Mouse (Mus musculus) forebrain, postnatal 0 days (tissue): Measurements from ENCODE around the gene Tmem97. TPM values are rescaled to one million over a fixed set of nuclear protein-coding genes. Genes with fewer than 3 reads are reported as not detected.

Source experiments
- ATAC-seq: fragments of 200-750 bp; cut with Nextera tagmentation; 2 replicates; pipeline ENCODE4 v1.8.0; 2017; ENCODE audit warnings: mild to moderate bottlenecking, moderate library complexity
- DNase-seq: peaks from one replicate; pipeline ENCODE4 v3.0.0-alpha.2; 2015
- H3K27ac ChIP-seq: fragments of 300-500 bp; sonication (generic); 2 replicates; pipeline ENCODE4 v1.5.1; 2014; ENCODE audit warnings: low read depth, mild to moderate bottlenecking, antibody characterized with exemption, low read length, moderate library complexity, mixed read lengths
- H3K27me3 ChIP-seq: fragments of 300-500 bp; sonication (generic); 2 replicates; pipeline ENCODE4 v1.6.1; 2014; ENCODE audit warnings: mild to moderate bottlenecking, low read length, mixed read lengths; ENCODE audit not compliant: insufficient read depth
- H3K36me3 ChIP-seq: fragments of 300-500 bp; sonication (generic); 2 replicates; pipeline ENCODE4 v1.6.1; 2014; ENCODE audit warnings: mild to moderate bottlenecking, moderate library complexity; ENCODE audit not compliant: insufficient read depth
- H3K4me1 ChIP-seq: fragments of 300-500 bp; sonication (generic); 2 replicates; pipeline ENCODE4 v1.6.1; 2014; ENCODE audit warnings: antibody characterized with exemption; ENCODE audit not compliant: insufficient read depth
- H3K4me2 ChIP-seq: fragments of 300-500 bp; sonication (generic); 2 replicates; pipeline ENCODE4 v1.6.1; 2014; ENCODE audit warnings: low read depth, mild to moderate bottlenecking, moderate library complexity
- H3K4me3 ChIP-seq: fragments of 300-500 bp; sonication (generic); 2 replicates; pipeline ENCODE4 v1.5.1; 2014; ENCODE audit warnings: low read depth, low read length, mixed read lengths
- H3K9ac ChIP-seq: fragments of 300-500 bp; sonication (generic); 2 replicates; pipeline ENCODE4 v1.6.1; 2014; ENCODE audit warnings: mild to moderate bottlenecking
- H3K9me3 ChIP-seq: fragments of 300-500 bp; sonication (generic); 2 replicates; pipeline ENCODE4 v1.6.1; 2016; ENCODE audit warnings: low read length
- CTCF ChIP-seq: sonication (generic); IDR thresholded peaks from 2 replicates; pipeline ENCODE4 v1.5.1; 2016; ENCODE audit warnings: antibody characterized with exemption, control low read depth, low read depth
- WGBS: fragments of 180-500 bp; shearing (Covaris S2); extraction: QIAGEN DNeasy Blood & Tissue Kit; methylation state at CpG from one replicate; pipeline ENCODE4 v1.1.7; 2014; 5-methylcytosine and 5-hydroxymethylcytosine counted together
- polyA plus RNA-seq: library from polyadenylated mRNA; unstranded; fragments of >200 nt; fragmentation: Nextera tagmentation; extraction: Ambion mirVana; gene quantifications from 2 replicates; pipeline ENCODE4 v1.2.1, GENCODE M21; 2015
- total RNA-seq: library from RNA; depleted of rRNA; stranded (reverse); fragments of >200 nt; gene quantifications from 2 replicates; pipeline ENCODE4 v1.2.3, GENCODE M21; 2014; rRNA removed

Tmem97 gene
- 32.7 and 33.9 TPM in 2 replicates for total RNA-seq
- 37.1 and 42.1 TPM in 2 replicates for polyA plus RNA-seq

DNA sequence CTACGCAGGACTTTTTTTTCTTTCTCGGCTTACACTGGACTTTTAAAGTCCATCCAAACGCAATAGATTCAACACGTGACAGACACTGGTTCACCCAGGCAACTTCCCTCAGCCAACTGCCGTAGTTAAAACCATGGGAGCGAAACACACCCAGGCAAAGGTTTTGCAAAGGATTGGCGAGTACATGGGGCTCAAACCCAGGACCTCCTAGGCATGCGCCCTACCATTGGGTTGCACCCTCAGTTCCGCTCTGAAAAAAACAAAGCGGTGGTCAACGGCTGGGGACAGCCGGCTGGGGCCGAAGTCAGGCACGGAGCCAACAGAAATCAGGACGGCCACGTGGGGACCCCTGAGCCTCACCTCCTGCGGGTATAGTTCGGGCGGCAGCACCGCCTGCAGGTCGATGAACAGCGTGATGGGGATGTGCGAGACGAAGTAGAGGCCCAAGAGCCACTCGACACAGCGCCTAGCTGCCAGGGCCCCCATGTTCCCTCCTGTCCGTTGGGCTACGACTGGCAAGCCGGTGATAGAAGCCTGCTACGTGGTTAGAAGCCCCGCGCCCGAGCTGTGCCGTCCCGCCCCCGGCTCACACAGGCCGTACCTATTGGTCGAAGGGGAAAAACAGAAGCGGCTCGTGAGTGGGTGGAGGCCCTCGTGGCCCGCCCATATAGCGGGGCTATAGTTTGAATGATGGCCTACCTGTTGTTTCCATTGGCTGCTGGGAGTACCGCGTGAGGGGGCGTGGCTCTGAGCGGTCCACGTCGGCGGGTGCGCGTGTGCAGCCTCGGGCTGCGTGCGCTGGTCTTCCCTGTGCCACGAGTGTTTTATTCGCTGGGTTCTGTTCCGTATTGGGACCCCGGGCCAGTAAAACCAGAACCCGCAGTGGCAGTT lies at the start of gene Tmem97:
Tmem97 (minus strand) TSS at position 610 of the 891 bp plus-strand sequence.
- H3K4me2 ChIP-seq = peak within 1 kb of the TSS; percentile 69
- DNase-seq (peak; percentile 98), ATAC-seq (peak; percentile 100)
- H3K9me3 ChIP-seq = no peaks in the 10 kb centered on the region
- under 1% methylated on average over 60 of the region's 60 CpGs for WGBS
- H3K27ac ChIP-seq = peak within 1 kb of the TSS; percentile 75
- no peaks in the 10 kb centered on the region for H3K36me3 ChIP-seq
- peak; percentile 48 for TF ChIP-seq CTCF
- H3K27me3 ChIP-seq = no peaks in the 10 kb centered on the region
- H3K9ac ChIP-seq = peak within 1 kb of the TSS; percentile 67
- peak within 1 kb of the TSS; percentile 59 for H3K4me3 ChIP-seq
- peaks cover 9% of the 10 kb centered on the region; the same call in 1 of the 2 replicates for H3K4me1 ChIP-seq

DNA sequence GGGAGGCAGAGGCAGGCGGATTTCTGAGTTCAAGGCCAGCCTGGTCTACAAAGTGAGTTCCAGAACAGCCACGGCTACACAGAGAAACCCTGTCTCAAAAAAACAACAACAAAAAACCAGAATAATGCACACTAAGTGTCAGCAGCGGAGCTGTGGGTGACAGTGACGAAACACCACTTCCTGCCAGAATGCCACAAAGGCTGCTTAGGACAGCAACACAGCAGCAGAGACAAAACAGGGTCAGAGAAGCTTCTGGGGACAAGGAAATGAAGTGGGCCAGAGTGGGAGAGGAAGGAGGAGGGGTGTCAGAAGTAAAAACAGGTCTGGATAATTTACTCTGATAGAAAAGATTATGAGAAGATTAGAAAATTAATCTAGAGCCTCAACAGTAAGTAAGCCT lies 49.5 kb upstream of the Tmem97 start:
- no peak overlapping the region for H3K4me2 ChIP-seq
- H3K27me3 ChIP-seq = no peaks in the 10 kb centered on the region
- H3K4me3 ChIP-seq = no peak overlapping the region
- H3K36me3 ChIP-seq = 0 out of 2 replicates have a peak, but pooled peaks cover 5% of the 10 kb centered on the region
- TF ChIP-seq CTCF = no peak
- H3K9me3 ChIP-seq = no peaks in the 10 kb centered on the region
- no peak overlapping the region for H3K27ac ChIP-seq
- ATAC-seq (no peak), DNase-seq (no peak)
- H3K4me1 ChIP-seq = no peaks in the 10 kb centered on the region
- no peak overlapping the region for H3K9ac ChIP-seq
- WGBS = 89% methylated on average over 4 of the region's 4 CpGs

DNA sequence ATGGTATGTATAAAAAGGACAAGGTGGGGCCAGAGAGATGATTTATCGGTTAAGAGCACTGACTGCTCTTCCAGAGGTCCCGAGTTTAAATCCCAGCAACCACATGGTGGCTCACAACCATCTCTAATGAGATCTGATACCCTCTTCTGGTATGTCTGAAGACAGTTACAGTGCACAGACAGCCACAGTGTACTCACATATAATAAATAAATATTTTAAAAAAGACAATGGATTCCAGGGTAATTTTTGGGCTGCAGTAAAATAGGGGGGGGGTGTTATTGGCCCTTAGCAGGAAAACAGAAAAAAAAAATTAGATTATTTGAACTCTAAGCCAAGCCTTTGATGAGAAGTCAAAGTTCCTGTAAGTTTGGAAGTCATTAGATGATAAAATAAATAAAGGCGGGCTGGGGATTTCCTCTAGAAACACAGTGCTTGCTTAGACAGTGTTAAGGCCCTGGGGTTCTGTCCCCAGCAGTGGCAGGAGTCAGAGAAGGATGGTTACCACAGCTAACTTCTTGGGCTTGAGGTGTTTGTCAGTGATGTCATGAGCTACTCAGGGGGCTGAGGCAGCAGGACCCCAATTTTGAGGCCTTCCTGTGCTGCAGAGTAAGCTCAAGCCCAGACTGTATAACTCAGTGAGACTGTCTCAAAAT lies 48.3 kb upstream of the Tmem97 start:
- H3K27me3 ChIP-seq = no peaks in the 10 kb centered on the region
- WGBS = 81% methylated on average over 3 of the region's 3 CpGs
- H3K4me1 ChIP-seq = no peaks in the 10 kb centered on the region
- H3K9ac ChIP-seq = no peak overlapping the region
- H3K36me3 ChIP-seq = no peaks in the 10 kb centered on the region
- no peak overlapping the region for H3K4me3 ChIP-seq
- no peaks in the 10 kb centered on the region for H3K9me3 ChIP-seq
- no peak for DNase-seq
- ATAC-seq = no peak
- no peak overlapping the region for H3K27ac ChIP-seq
- no peak for TF ChIP-seq CTCF
- no peak overlapping the region for H3K4me2 ChIP-seq

DNA sequence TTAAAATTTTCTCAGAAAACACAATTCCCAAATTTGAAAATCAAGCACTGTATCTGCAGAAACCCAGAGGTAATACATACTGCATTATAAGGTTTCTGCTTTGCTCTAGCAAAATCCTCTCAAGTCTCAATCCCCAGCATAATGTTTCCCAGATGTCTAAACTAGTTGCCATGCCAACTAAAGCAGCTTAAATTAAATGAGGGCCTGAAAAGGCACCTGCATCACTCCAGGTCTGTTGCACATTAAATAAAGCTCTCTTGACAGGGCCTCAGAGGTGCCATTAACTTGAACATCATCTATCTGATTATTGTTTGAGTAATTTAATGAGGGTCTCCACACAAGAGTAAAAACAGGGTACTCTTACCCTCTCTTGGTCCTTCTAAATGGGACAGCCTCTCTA lies 46.2 kb upstream of the Tmem97 start:
- H3K27me3 ChIP-seq = no peaks in the 10 kb centered on the region
- no peak overlapping the region for H3K4me2 ChIP-seq
- no peaks in the 10 kb centered on the region for H3K9me3 ChIP-seq
- H3K4me1 ChIP-seq = no peaks in the 10 kb centered on the region
- no peak for TF ChIP-seq CTCF
- H3K36me3 ChIP-seq = no peaks in the 10 kb centered on the region
- H3K27ac ChIP-seq = no peak overlapping the region
- no peak overlapping the region for H3K4me3 ChIP-seq
- DNase-seq (peak; percentile 32), ATAC-seq (peak; percentile 20; the same call in 1 of the 2 replicates)
- H3K9ac ChIP-seq = no peak overlapping the region

DNA sequence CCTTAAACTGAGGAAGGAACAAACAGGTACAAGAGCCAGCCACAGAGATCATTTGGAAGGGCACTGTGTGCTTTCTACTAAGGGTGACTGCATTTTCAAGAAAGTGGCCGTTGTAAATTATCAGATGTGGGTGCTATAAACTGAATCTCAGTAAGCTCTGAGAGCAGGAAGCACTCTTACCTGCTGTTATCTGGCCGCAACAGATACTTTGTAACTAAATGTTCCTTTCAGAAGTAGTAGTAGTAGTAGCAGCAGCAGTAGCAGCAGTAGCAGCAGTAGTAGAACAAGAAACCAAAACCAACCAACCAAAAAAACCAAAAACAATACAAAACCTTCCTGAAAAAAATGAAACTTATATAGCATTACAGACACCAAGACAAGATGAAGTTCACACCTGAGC lies 45.2 kb upstream of the Tmem97 start:
- H3K4me2 ChIP-seq = no peak overlapping the region
- WGBS = 91% methylated on average over 2 of the region's 2 CpGs
- no peaks in the 10 kb centered on the region for H3K9me3 ChIP-seq
- no peak for DNase-seq
- no peak overlapping the region for H3K9ac ChIP-seq
- ATAC-seq = no peak
- no peak overlapping the region for H3K27ac ChIP-seq
- H3K36me3 ChIP-seq = no peaks in the 10 kb centered on the region
- TF ChIP-seq CTCF = no peak
- H3K4me3 ChIP-seq = no peak overlapping the region
- no peaks in the 10 kb centered on the region for H3K4me1 ChIP-seq
- no peaks in the 10 kb centered on the region for H3K27me3 ChIP-seq

DNA sequence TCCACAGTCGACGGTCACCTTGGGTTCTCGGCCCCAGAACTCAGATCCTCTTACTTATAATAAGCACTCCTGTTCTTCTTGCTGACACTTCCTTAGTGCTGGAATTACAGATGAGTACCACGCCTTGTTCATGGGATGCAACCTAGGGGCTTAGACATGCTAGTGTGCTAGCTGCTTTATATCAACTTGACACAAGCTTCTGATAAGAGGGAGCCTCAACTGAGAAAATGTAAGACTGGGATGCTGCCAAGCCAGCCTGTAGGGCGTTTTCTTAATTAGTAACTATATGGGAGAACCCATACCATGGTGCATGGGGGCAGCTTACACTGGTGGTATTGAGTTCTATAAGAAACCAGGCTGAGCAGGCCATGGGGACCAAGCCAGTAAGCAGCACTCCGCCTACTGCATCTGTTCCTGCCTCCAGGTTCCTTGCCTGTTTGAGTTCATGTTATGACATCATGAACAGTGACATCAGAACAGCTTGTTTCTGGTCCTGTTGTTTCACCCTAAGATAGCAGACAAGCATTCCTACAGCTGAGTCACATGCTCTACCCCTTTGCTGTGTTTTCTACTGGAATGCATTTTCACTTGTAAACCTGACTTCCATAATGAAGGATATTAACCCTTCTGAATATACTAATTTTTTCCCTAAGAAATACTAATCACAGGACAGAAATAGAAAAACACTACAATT lies 43.8 kb upstream of the Tmem97 start:
- Histone ChIP-seq H3K27me3 (no peaks in the 10 kb centered on the region), H3K27ac (no peak overlapping the region), H3K4me2 (no peak overlapping the region), H3K9me3 (no peaks in the 10 kb centered on the region), H3K4me3 (no peak overlapping the region), H3K4me1 (no peaks in the 10 kb centered on the region), H3K36me3 (no peaks in the 10 kb centered on the region), H3K9ac (no peak overlapping the region)
- WGBS = 93% methylated on average over 6 of the region's 6 CpGs
- ATAC-seq (no peak), DNase-seq (no peak)
- TF ChIP-seq CTCF = no peak
